Mouse (Mus musculus) spleen, postnatal 36 days (tissue): Measurements from ENCODE around the gene Nup153.

Source experiments
- DNase-seq, 2 experiments: peaks; one replicate each; pipeline ENCODE4 v3.0.0; 2022; ENCODE audit warnings: low spot score in 2 of 2, mixed read lengths in 1 of 2

Nup153 gene

GRCm38 (mm10) chr13:46729998-46730397 lies 2.3 kb upstream of the Nup153 start:
- DNase-seq, result no peak

GRCm38 (mm10) chr13:46728411-46728810 lies 671 bp upstream of the Nup153 start:
- DNase-seq, result no peak

GRCm38 (mm10) chr13:46727038-46727836 lies 503 bp downstream of the Nup153 start:
- DNase-seq, result peak; percentile 65 to 66

GRCm38 (mm10) chr13:46726288-46727037 lies 1.3 kb downstream of the Nup153 start:
- DNase-seq, result peak; percentile 22 to 29

- DNase-seq, result peak; percentile 38 to 70
Observed at GRCm38 (mm10) chr13:46725227-46725626, 2.5 kb downstream of the Nup153 start.

GRCm38 (mm10) chr13:46724371-46724770 lies 3.4 kb downstream of the Nup153 start:
- peak in 1 of 2 experiments; percentile 18 for DNase-seq

DNA sequence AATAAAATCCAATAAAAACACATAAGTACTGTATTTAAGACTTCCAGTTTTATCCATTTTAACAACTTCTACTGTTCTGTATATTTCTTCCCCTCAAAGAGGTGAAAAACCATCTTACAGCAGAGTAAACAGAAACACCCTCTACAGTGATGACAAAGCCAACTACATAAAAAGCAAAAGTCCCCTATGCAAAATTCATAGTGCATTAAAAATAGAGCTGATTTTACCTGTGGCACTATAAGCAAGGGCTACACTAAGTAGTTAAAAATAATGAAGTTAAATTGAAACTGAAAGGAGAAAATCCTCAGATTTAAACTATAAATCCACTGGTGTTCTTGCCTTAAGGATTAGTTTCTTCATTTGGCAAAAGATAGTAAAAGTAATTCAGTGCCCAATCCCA lies 6.7 kb downstream of the Nup153 start:
- no peak for DNase-seq

DNA sequence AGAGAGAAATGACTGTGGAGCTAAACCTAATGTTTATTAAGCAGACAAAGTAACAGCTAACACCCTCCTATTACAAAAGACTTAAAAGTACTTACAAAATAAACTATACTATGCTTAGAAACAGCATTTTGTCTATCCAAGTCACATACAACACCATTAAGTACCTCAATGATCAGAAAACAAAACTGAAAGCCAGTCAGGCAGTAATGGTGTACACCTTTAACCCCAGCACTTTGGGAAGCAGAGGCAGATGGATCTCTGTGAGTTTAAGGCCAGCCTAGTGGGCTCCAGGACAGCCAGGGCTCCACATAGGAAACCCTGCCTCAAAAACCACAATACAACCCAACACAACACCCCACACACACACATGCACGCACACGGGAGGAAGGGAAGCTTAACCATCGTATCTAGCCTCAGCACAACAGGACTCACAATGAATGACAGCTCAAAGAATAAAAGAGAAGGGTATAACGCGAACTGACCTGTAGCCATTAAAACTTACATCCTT lies 8.8 kb downstream of the Nup153 start:
- DNase-seq, result no peak

DNA sequence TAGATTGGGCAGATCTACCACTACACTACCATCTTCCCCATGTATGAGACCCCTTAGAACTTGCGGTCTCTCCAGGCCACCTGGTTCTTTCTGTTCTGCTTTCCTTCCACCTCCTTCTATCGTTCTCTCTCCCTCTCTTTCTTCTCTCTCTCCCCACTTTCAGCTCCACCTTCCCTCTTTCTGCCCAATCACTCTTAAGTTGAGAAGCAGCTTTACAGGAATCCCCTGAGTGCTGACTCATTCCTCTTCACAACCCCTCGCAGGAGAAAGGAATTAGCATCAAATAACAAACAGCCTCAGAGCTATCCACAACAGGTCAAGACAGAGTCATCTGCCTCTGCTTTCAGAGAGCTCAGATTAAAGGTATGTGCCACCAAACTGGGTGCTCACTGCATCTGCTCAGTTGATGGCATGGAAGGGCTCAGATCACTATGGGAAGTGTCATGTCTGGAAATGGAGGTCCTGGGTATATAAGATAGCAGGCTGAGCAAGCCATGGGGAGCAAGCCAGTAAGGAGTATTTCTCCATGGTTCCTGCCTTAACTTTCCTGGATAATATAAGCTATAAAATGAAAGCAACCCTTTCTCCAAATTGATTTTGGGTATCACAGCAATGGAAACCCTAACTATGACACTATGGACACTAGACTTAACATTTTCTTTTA lies 11.6 kb downstream of the Nup153 start:
- DNase-seq, result peak in 1 of 2 experiments; percentile 21

DNA sequence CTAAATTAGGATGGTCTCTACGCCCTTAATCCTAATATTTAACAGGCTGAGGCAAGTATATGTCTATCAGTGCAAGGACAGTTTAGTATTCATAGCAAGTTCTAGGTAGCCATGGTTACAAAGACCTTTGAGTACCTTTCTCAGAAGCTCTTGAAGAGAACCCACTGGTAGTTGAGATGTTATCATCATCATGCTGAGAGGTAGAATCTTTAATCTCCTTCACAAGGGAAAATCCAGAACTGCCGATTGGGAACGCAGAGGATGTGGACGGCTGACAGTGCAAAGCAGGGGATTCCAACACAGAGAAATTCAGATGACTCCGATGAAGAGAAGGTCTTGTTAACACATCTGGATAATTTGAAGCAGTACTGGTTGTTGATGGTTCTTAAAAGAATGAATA lies 14.3 kb downstream of the Nup153 start:
- DNase-seq, result no peak

DNA sequence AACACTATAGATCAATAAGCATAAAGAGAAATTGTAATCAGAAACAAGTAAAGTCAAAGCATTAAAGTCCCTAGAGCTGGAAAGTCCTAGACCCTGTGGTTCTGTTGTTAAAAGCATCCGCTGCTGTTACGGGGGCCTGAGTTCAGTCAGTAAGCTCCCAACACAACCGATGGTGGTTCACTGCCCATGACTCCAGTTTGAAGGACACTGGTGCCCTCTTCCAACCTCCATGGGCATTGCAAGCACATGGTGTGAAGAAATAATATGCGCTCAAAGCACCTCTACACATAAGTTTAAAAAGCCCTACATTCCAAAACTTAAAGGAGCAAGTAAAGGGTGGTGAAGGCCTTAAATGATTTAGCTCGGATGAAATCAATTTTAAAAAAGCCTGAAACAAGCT lies 24.6 kb downstream of the Nup153 start:
- peak; percentile 18 to 25 for DNase-seq

GRCm38 (mm10) chr13:46701486-46701885 lies 26.3 kb downstream of the Nup153 start:
- DNase-seq, result peak; percentile 43 to 55

GRCm38 (mm10) chr13:46699372-46699771 lies 28.4 kb downstream of the Nup153 start:
- DNase-seq, result no peak

DNA sequence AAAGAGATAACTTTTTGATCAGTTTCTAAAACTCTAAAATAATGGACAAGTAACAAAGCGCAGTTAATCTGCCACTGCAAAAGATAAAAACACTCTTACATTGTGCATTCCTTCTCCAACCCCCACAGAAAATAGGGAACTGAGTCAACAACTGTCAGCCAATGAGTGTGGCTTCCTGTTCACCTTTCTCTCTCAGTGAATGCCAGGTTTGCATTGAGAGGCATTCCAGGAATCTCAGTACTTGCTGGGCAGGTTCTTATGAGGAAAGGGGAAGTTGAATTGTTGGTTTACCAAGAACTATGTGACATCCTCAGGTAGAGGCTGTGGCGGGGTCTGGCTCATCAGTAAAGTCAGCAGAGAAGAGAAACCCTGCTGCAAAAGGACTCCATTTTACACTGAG lies 31.0 kb downstream of the Nup153 start:
- no peak for DNase-seq

GRCm38 (mm10) chr13:46695932-46696331 lies 31.8 kb downstream of the Nup153 start:
- DNase-seq, result no peak

DNA sequence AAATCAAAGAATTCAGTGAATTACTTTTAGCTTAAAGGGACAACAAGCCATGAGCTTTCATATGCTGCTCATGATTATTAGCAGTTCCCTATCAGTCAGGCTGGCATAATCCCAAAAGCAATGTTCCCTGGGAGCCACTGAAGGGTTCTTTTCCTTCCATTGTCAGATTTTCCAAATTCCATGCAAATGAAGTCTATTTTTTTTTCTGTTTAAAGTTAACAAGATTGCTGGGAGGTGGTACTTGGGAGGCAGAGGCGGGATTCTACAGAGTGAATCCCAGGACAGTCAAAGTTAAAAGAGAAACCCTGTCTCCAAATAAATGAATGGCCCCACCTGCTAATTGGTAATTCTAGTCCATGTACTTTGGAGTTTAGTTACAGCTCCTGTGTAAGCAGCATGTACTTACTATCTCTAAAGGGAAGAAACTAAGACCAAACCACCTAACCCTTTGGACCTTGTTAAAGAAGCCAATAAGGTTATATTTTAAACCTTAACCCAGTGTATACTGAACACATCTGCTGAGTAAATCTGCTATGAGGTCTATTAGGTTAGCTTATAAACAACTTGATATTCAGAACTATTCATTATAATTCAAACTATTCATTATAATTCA lies 32.3 kb downstream of the Nup153 start:
- DNase-seq, result no peak

- peak; percentile 46 to 48 for DNase-seq
Observed at GRCm38 (mm10) chr13:46690559-46691241, 37.0 kb downstream of the Nup153 start.

- DNase-seq, result no peak
Observed at GRCm38 (mm10) chr13:46683370-46683769, 44.4 kb downstream of the Nup153 start.

- no peak for DNase-seq
Observed at GRCm38 (mm10) chr13:46682921-46683320, 44.8 kb downstream of the Nup153 start.

DNA sequence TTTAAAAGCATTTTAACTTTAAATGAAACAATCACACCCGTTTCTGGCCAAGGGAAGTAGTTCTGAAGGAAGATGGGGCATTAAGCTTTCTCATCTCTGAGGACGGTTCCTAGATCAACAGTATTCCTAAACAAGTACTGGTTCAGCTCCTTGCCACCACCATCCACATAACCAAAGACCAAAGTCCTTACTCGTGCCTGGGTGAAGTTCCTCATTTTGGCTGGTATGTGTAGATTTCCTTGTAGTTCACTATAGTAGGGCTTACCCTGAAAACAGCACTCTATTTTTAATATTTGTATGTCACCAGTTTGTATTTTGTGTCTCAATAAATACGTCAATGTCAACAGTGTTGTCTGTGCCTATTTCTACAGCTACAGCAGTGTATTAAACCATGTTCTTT lies 50.0 kb downstream of the Nup153 start:
- no peak for DNase-seq

- no peak for DNase-seq
Observed at GRCm38 (mm10) chr13:46674601-46675000, 53.1 kb downstream of the Nup153 start.
